Mouse (Mus musculus) olfactory bulb, adult 2 months (tissue): ENCODE data around the gene Tmc4.

Experiments used
- CTCF ChIP-seq: fragments of 200-500 bp; IDR thresholded peaks from 2 replicates; pipeline ENCODE4 v1.5.1; 2012; ENCODE audit warnings: low read depth, mild to moderate bottlenecking, low read length, moderate library complexity; ENCODE audit not compliant: insufficient read depth
- POLR2A ChIP-seq: fragments of 200-500 bp; IDR thresholded peaks from 2 replicates; pipeline ENCODE4 v1.6.1; 2012; ENCODE audit warnings: mild to moderate bottlenecking, low read depth, low read length, moderate library complexity; ENCODE audit not compliant: insufficient read depth

DNA sequence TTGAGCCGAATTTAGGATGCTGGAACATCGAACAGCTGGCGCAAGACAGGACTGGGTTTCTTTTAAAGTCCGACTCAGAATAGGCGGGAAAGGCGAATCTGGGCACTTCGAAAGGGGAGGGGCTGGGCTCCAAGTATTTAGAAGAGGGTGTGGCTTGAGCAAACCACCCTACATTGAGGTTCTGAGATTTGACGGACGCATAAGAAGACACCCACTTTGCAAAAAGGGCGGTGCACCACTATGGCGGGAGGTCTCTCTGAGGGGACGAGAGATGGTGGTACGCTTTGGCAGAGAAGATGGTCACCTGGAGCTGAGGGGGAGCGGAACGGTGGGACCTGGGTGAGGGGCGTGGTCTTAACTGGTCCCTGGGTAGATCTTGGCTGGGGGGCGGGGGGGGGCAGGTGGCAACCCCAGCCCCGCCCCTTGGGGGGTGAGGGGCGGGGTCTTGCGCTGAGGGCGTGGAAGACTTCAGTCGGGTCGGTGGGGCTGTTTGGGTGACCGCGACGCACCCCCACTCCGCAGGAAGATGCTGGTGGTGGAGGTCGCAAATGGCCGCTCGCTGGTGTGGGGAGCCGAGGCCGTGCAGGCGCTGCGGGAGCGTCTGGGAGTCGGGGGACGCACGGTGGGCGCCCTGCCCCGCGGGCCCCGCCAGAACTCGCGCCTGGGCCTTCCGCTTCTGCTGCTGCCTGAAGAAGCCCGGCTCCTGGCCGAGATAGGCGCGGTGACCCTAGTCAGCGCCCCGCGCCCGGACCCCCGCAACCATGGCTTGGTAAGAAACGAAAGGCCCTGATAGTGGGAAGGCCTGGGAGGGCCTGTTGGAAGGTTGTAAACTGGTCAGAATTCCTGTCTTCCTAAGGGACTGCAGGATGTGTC is 17.0 kb upstream of the Tmc4 start:
- TF ChIP-seq POLR2A (no peak), CTCF (no peak)
